Mouse (Mus musculus) right cerebral cortex, adult 18-20 months (tissue): ENCODE results near the gene Poln.

Experiments
- DNase-seq: peaks from one replicate; pipeline ENCODE4 v3.0.0; 2022; ENCODE audit warnings: mixed read lengths

Gene Poln

GRCm38 (mm10) chr5:34168950-34169891 lies at the start of gene Poln, which contains the start of gene Haus3:
TSS of gene Poln (minus strand) at chr5:34169448.
TSS of gene Haus3 (minus strand) at chr5:34169527.
- peak; percentile 99 for DNase-seq

- DNase-seq: no peak
Measured at GRCm38 (mm10) chr5:34218672-34219071, 49.4 kb upstream of the Poln start.

DNA sequence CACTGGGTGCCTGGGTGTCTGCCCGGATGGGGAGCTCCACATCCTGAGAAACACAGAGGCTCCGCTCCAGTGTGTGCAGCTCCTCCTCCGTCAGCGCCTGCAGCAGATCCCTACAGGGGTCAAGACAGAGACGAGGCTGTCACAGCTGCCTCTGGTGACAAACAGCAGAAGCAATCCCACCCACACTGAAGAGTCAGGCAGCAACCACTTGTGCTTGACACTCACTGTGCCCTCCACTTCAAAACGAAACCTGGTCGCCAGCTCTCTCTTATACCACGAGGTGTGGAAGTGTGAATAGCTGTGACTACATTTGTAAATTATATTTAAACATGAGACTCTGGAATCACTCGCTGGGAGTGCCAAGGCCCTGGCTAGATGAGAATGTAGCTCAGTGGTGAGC lies 48.5 kb upstream of the Poln start:
- DNase-seq: no peak

GRCm38 (mm10) chr5:34216025-34216424 lies 46.8 kb upstream of the Poln start:
- DNase-seq: no peak

- no peak for DNase-seq
Measured at GRCm38 (mm10) chr5:34213659-34214058, 44.4 kb upstream of the Poln start.

GRCm38 (mm10) chr5:34210279-34210678 lies 41.0 kb upstream of the Poln start:
- peak; percentile 80 for DNase-seq

DNA sequence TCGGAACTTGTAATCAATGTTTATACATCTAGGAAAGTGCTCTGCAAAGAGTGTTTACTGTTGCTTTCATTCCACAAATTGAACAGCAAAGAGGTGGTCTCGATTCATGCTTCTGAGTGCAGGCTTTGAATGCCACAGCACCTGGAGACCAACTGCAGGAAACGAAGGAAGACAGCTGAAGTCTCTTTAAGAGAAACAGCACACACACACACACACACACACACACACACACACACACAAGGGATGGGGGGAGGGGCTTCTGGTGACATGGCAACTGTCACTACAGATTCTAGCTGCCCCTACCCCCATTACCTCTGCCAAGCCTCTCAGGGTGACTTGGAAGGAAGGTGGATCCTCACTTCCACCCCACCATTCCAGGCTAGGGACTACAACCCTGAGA lies 38.3 kb upstream of the Poln start:
- no peak for DNase-seq

- no peak for DNase-seq
Measured at GRCm38 (mm10) chr5:34205788-34206187, 36.5 kb upstream of the Poln start.

DNA sequence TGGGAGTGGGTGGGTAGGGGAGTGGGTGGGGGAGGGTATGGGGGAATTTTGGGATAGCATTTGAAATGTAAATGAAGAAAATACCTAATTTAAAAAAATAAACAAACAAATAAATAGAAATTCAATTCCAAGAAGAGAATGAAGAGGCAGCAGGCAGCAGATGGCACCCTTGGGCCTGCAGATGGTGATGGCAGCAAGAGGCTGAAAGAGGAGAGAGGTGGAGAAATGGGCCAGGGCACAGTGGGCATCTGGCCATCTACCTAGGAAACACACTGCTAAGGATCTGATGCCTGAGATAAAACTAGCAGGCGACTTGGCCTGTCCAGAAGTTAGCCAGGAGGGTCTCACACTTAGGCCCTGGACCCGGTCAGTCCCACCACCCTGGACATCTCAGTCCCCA lies 35.7 kb upstream of the Poln start:
- no peak for DNase-seq

DNA sequence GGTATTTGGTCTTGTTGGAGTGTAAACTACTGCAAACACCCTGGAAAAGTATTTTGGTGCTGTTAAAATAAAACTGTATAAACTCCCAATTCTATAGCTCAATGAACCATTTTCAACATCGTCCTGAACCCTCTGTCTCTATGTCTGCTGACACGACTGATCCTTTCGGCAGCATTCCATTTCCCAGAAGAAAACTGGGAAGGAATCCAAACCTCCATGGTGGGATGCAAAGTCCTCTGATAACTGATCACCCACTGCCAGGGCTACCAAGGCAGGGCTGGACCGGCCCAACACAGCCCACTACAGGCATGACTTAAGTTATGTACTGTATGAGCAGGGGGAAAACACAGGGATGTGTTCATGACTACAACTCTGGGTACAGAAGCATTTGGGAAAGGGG lies 32.8 kb upstream of the Poln start:
- no peak for DNase-seq

DNA sequence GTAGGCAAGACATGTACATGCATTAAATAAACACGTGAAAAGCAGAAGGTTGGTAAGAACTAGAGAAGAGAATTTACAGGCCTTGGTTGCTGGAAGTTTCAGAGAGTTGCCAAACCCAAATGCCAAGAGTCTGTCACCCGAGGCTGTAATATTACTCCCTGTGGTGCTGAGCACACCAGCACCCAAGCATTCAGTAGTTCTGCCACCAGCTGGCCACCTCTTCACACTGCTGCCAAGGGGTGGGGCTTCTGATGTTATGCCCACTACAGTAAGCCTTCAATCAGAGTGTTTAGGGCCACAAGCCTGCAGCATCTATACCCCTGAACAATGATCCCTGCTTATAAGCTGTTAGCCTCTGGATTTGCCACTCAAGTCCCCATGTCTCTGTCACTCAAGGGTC lies 32.1 kb upstream of the Poln start:
- no peak for DNase-seq

- DNase-seq: no peak
Measured at GRCm38 (mm10) chr5:34198615-34199014, 29.4 kb upstream of the Poln start.

GRCm38 (mm10) chr5:34197243-34197642 lies 28.0 kb upstream of the Poln start:
- DNase-seq: peak; percentile 90

GRCm38 (mm10) chr5:34196423-34196822 lies 27.2 kb upstream of the Poln start:
- DNase-seq: no peak

DNA sequence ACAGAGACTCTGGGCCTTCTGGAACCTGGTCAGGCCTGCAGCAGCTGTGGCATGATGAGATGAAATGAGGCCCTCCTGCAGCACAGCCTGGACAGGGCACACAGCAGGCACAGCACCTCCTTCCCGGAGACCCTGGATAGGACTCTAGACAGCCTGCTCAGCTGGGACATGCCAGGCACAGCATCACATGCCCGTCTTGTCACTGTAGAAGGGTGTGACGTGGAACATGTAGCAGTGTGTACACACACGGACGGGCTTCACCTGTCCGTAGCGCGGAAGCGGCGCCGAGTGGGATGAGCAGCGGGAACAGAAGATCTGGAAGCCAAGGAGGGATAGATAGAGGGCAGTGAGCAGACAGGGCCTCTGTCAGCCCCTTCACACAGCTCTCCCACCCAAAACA lies 26.5 kb upstream of the Poln start:
- DNase-seq: no peak

GRCm38 (mm10) chr5:34194975-34195662 lies 25.9 kb upstream of the Poln start:
- peak; percentile 72 for DNase-seq

DNA sequence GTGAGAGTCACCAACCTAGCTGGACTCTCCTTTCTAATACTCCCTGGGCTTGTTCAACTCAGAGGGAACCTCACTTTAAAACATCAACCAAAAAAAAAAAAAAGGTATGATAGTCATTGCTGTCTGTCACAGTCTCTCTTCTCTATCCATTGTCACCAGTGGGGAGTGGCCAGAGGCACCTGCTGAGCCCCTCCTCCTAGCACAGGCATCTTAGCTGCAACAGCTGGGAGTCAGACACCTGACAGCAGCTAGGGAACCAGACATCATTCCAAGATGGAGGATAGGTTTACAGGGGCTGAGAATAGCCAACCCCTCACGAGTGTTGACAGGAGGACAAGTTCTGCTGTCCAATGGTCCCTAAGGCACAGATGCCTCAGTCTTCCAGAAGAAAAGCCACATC lies 25.2 kb upstream of the Poln start:
- no peak for DNase-seq

DNA sequence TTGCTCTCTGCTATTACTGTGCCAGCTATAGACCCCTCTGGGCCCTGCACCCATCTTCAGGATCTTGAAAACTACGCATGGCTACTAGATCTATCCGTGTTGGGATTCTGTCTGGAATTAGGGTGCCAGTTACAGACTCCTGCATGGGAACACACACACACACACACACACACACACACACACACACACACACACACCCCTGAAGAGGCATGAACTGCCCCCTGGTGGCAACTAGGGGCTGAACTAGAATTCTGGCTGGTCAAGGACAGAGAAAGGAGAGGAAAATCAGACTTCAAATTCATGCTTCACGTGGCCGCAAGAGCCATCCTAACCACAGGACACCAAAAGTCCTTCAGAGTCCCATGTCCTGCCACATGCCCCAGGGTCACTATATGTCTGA lies 22.6 kb upstream of the Poln start:
- DNase-seq: no peak

DNA sequence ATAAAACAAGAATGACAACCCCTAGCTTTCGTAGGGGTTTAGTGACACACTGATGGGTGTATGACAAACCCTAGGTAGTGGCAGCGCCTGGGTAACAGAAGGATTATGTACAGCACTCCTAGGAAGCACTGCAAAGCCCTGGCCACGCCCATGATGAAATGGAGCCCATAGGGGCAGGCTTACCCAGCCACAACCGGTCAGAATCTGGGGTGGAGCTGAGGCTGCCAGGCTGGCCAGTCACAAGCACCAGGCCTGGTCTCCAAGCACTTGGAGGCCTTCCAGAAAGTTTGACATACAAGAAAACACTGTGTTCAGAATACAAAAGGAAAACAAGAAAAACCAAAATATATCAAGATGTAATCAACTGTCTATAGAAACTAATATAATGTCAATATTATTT lies 21.8 kb upstream of the Poln start:
- peak; percentile 55 for DNase-seq

DNA sequence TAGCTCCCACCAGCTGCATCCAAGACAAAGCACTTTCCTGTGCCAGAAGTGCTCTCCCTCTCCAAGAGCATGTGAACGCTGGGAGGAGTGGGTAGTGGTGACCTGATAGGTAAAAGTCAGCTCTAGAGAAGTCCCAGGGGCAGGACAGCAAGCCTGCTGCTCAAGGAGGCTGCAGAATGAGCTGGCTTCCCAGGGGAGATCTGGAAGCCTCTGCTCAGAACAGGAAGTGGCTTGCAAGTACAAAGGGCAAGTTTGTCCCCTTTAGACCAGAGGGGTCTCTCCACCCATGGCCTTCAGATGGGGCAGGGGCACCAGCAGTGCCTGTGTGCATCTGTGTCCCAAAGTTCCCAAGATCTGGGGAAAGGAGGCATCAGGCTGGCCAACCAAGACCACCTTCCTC lies 20.3 kb upstream of the Poln start:
- DNase-seq: no peak

GRCm38 (mm10) chr5:34188856-34189255 lies 19.6 kb upstream of the Poln start:
- DNase-seq: no peak

DNA sequence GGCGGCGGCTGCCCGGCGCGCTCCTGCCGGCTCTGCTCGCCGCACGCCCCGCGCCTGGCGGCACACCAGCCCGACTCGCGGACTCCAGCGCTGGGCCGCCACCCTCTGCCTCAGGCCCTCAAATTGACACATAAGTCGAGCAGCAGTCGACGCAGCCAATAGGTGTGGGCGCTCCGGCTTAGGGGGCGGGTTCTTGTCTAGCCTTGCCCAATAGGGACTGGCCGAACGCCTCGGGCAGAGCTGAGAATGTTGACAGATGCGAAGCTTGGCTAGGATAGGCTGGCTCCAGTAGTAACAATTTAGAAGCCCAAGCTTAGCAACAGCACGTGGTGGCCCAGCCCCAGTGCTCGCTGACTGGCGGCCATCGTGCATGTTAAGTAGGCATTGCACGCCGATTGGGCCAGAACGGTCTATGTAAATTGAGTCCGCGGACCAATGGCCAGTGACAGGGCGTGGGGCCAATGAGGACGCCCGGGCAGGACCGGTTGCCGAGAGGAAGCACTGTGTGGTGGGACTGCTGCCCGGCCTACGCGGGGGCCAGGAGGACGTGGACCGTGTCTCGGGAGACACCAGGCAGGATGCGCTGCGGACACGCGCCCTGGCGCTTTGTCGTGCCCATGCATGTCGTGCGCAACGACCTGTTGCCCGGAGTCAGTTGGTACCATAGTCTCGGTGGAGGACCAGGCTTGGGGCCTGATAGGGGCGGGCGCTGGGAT lies 18.5 kb upstream of the Poln start, which contains the start of gene Mxd4:
TSS of gene Mxd4 (minus strand) at position 120 of the 716 bp plus-strand sequence.
- peak; percentile 100 for DNase-seq

DNA sequence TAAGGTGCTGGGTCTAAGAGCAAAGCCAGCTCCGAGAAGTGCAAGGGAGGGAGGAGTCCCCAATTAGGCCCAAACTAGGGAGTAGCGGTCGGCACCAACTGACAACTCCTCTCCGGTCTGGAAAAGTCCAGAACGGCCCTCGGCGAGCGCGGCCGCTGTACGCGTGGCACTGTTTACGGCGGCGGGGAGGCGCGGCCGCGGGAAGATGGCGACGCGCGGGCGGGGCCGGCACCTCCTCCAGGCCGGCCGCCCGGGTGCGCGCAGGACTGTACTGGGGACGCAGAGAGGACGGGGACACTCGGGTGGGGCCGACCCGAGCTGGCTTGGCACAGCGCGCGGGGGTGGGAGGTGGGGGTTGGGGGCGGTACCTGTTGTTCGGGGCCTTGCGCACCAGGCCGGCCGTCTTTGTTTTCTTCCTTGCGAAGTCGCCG lies 17.7 kb upstream of the Poln start:
- DNase-seq: peak; percentile 44
